Mouse (Mus musculus): Measurements from ENCODE around the gene Olfr90. TPM values are rescaled to one million over a fixed set of nuclear protein-coding genes. Genes with fewer than 3 reads are reported as not detected.
A peak's percentile ranks its signal among the peaks of the same experiment; 100 is the strongest.

The Olfr90 gene
- polyA plus RNA-seq, 1 experiment from 2014 or later = not detected

- Histone ChIP-seq H3K4me3 (replicated peaks; ENCODE audit: low read depth, low read length) (peak overlapping the region; percentile 92), H3K36me3 (ENCODE audit: control insufficient read depth, insufficient read depth, low read length) (no peaks in the 10 kb centered on the region; the same call in 1 of the 2 replicates), H3K4me1 (ENCODE audit: control insufficient read depth, insufficient read depth, low read length) (peaks cover 32% of the 10 kb centered on the region), H3K9ac (replicated peaks; ENCODE audit: low read length) (peak overlapping the region; percentile 98), H3K27ac (replicated peaks; ENCODE audit: low read depth, low read length) (peak overlapping the region; percentile 97), H3K4me2 (ENCODE audit: low read length) (peak overlapping the region; percentile 86), H3K9me3 (ENCODE audit: control insufficient read depth, low read length) (no peaks in the 10 kb centered on the region), H3K27me3 (ENCODE audit: control insufficient read depth, insufficient read depth, low read length) (peaks cover 4% of the 10 kb centered on the region; the same call in 1 of the 2 replicates)
- no peak for ATAC-seq (ENCODE audit: low FRiP score, low TSS enrichment)
- 83% methylated on average over 7 of the region's 7 CpGs for WGBS
- no peak for DNase-seq
These were observed 43.6 kb downstream of the Olfr90 start for GRCm38 (mm10) chr17:37044651-37045244.

DNA sequence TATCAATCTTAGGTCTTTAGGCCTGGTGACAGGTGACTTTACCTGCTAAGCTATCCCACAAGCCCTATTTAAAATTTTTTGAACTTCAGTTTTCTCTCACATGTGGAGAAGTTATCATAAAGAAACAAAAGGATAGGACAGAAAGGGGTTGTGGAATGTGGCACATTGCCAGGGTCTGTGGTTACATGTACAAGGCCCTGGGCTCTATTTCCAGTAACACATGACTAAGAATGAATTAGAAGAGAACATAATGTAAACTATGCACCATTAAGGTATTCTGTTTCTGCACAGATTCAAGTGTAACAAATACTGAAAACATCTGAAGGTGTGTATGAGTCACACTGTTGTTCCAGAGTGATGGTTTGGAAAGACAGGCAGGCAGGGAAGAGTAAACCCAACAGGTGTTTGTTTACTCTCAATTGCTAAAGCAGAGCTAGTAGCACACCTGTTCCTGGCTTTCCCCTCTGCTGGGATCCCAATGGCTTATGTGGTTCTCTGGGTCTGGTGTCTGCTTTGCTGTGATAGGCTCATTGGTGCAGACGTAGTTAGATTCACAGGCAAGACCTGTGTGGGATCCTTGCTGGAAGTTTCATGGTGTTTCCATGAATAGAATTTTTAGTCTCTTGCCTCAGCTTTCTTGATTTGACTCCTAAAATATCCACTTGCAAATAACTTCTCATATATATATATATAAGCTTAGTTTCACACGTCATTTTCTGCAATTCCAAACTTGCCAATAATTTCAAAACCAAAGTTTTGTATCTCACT, 49.0 kb downstream of the Olfr90 start:
- no peaks in the 10 kb centered on the region for H3K4me1 ChIP-seq (ENCODE audit: control insufficient read depth, insufficient read depth, low read length)
- 77% methylated on average over 2 of the region's 2 CpGs for WGBS
- no peak for ATAC-seq (ENCODE audit: low FRiP score, low TSS enrichment)

More for the DNA sequence above, 49.0 kb downstream of the Olfr90 start:
- Histone ChIP-seq H3K27me3 (ENCODE audit: control insufficient read depth, insufficient read depth, low read length) (no peaks in the 10 kb centered on the region), H3K36me3 (ENCODE audit: control insufficient read depth, insufficient read depth, low read length) (no peaks in the 10 kb centered on the region), H3K4me3 (replicated peaks; ENCODE audit: low read depth, low read length) (no peak overlapping the region), H3K27ac (replicated peaks; ENCODE audit: low read depth, low read length) (no peak overlapping the region), H3K9ac (replicated peaks; ENCODE audit: low read length) (no peak overlapping the region), H3K9me3 (ENCODE audit: control insufficient read depth, low read length) (no peaks in the 10 kb centered on the region), H3K4me2 (ENCODE audit: low read length) (no peak overlapping the region)
- no peak for DNase-seq

Other genes starting within 250 kb of the Olfr90 start
- gene Trim15, start 221.3 kb downstream of the Olfr90 start, polyA plus RNA-seq (2014; fragmentation: Nextera tagmentation; extraction: Ambion mirVana) = 0.33 and 0.58 TPM in 2 replicates
- 0.78 and 1.1 TPM in 2 replicates for gene Trim10, start 218.9 kb downstream of the Olfr90 start, polyA plus RNA-seq (2014; fragmentation: Nextera tagmentation; extraction: Ambion mirVana)
- gene Trim40, start 198.4 kb downstream of the Olfr90 start, polyA plus RNA-seq (2014; fragmentation: Nextera tagmentation; extraction: Ambion mirVana) = not detected in 2 replicates
- not detected in 2 replicates for gene Trim31, start 190.4 kb downstream of the Olfr90 start, polyA plus RNA-seq (2014; fragmentation: Nextera tagmentation; extraction: Ambion mirVana)
- 1.1 and 1.7 TPM in 2 replicates for gene Rnf39, start 145.6 kb downstream of the Olfr90 start, polyA plus RNA-seq (2014; fragmentation: Nextera tagmentation; extraction: Ambion mirVana)
- 176 and 215 TPM in 2 replicates for gene Ppp1r11, start 136.8 kb downstream of the Olfr90 start, polyA plus RNA-seq (2014; fragmentation: Nextera tagmentation; extraction: Ambion mirVana)
- gene Znrd1, start 129.9 kb downstream of the Olfr90 start, polyA plus RNA-seq (2014; fragmentation: Nextera tagmentation; extraction: Ambion mirVana) = 64.7 and 69.4 TPM in 2 replicates
- 2.9 and 6.1 TPM in 2 replicates for gene Znrd1as, start 129.9 kb downstream of the Olfr90 start, polyA plus RNA-seq (2014; fragmentation: Nextera tagmentation; extraction: Ambion mirVana)
- gene 2410137M14Rik, start 107.3 kb downstream of the Olfr90 start, polyA plus RNA-seq (2014; fragmentation: Nextera tagmentation; extraction: Ambion mirVana) = 0.32 and 0.76 TPM in 2 replicates
- gene H2-M5, start 99.0 kb downstream of the Olfr90 start, polyA plus RNA-seq (2014; fragmentation: Nextera tagmentation; extraction: Ambion mirVana) = 1.8 and 2.0 TPM in 2 replicates
- 283 and 301 TPM in 2 replicates for gene Zfp57, start 87.3 kb downstream of the Olfr90 start, polyA plus RNA-seq (2014; fragmentation: Nextera tagmentation; extraction: Ambion mirVana)
- gene Mog, start 65.1 kb downstream of the Olfr90 start, polyA plus RNA-seq (2014; fragmentation: Nextera tagmentation; extraction: Ambion mirVana) = 1.9 and 2.2 TPM in 2 replicates
- 103 and 123 TPM in 2 replicates for gene Gabbr1, start 42.5 kb downstream of the Olfr90 start, polyA plus RNA-seq (2014; fragmentation: Nextera tagmentation; extraction: Ambion mirVana)
- gene Olfr91, start 9.8 kb upstream of the Olfr90 start, polyA plus RNA-seq (2014; fragmentation: Nextera tagmentation; extraction: Ambion mirVana) = not detected in 2 replicates
- gene Olfr92, start 31.6 kb upstream of the Olfr90 start, polyA plus RNA-seq (2014; fragmentation: Nextera tagmentation; extraction: Ambion mirVana) = not detected in 2 replicates
- gene Olfr93, start 73.0 kb upstream of the Olfr90 start, polyA plus RNA-seq (2014; fragmentation: Nextera tagmentation; extraction: Ambion mirVana) = not detected in 2 replicates
- not detected in 2 replicates for gene Ubd, start 105.4 kb upstream of the Olfr90 start, polyA plus RNA-seq (2014; fragmentation: Nextera tagmentation; extraction: Ambion mirVana)
- not detected in 2 replicates for gene Olfr94, start 112.5 kb upstream of the Olfr90 start, polyA plus RNA-seq (2014; fragmentation: Nextera tagmentation; extraction: Ambion mirVana)
- not detected in 2 replicates for gene Olfr95, start 124.6 kb upstream of the Olfr90 start, polyA plus RNA-seq (2014; fragmentation: Nextera tagmentation; extraction: Ambion mirVana)
- not detected in 2 replicates for gene Olfr96, start 131.6 kb upstream of the Olfr90 start, polyA plus RNA-seq (2014; fragmentation: Nextera tagmentation; extraction: Ambion mirVana)
- gene Olfr97, start 148.8 kb upstream of the Olfr90 start, polyA plus RNA-seq (2014; fragmentation: Nextera tagmentation; extraction: Ambion mirVana) = not detected in 2 replicates
- not detected in 2 replicates for gene Olfr98, start 175.2 kb upstream of the Olfr90 start, polyA plus RNA-seq (2014; fragmentation: Nextera tagmentation; extraction: Ambion mirVana)
- gene H2-M3, start 181.7 kb upstream of the Olfr90 start, polyA plus RNA-seq (2014; fragmentation: Nextera tagmentation; extraction: Ambion mirVana) = 0.80 and 1.1 TPM in 2 replicates
- not detected in 2 replicates for gene Olfr99, start 195.0 kb upstream of the Olfr90 start, polyA plus RNA-seq (2014; fragmentation: Nextera tagmentation; extraction: Ambion mirVana)
- not detected in 2 replicates for gene Olfr101, start 215.8 kb upstream of the Olfr90 start, polyA plus RNA-seq (2014; fragmentation: Nextera tagmentation; extraction: Ambion mirVana)
- not detected in 2 replicates for gene Olfr102, start 228.6 kb upstream of the Olfr90 start, polyA plus RNA-seq (2014; fragmentation: Nextera tagmentation; extraction: Ambion mirVana)